Mouse (Mus musculus) C2C12 (cell line): ENCODE data around the gene Nav1.

Experiments used
- CTCF ChIP-seq: IDR thresholded peaks from one replicate; pipeline ENCODE4 v1.5.1; 2011; ENCODE audit not compliant: control insufficient read depth, insufficient read depth, insufficient read length
- MAX ChIP-seq: IDR thresholded peaks from one replicate; pipeline ENCODE4 v1.6.1; 2011; ENCODE audit warnings: mild to moderate bottlenecking, control low read depth
- USF1 ChIP-seq: IDR thresholded peaks from one replicate; pipeline ENCODE4 v1.6.1; 2011; ENCODE audit warnings: low read depth, mild to moderate bottlenecking, control low read depth, moderate library complexity

- TF ChIP-seq MAX (no peak), CTCF (no peak), USF1 (no peak)
Measured at GRCm38 (mm10) chr1:135509145-135510084, 97.7 kb downstream of the Nav1 start.
